Mouse (Mus musculus) embryonic facial prominence, embryonic 14.5 days (tissue): Measurements from ENCODE around the gene Tmc8. TPM values are rescaled to one million over a fixed set of nuclear protein-coding genes. Genes with fewer than 3 reads are reported as not detected.

Experiments
- ATAC-seq: fragments of 200-750 bp; cut with Nextera tagmentation; 2 replicates; pipeline ENCODE4 v1.8.0; 2017; ENCODE audit warnings: low read depth, moderate number of reproducible peaks, moderate TSS enrichment
- DNase-seq: peaks from one replicate; pipeline ENCODE4 v3.0.0-alpha.2; 2015; ENCODE audit warnings: low spot score
- H3K27ac ChIP-seq: fragments of 300-500 bp; sonication (generic); replicated peaks from 2 replicates; pipeline ENCODE4 v1.5.1; 2014; ENCODE audit warnings: low read depth, mild to moderate bottlenecking, low read length, moderate library complexity
- H3K27me3 ChIP-seq: fragments of 300-500 bp; sonication (generic); replicated peaks from 2 replicates; pipeline ENCODE4 v1.6.1; 2014; ENCODE audit warnings: low read length; ENCODE audit not compliant: control insufficient read depth, insufficient read depth
- H3K36me3 ChIP-seq: fragments of 300-500 bp; sonication (generic); 2 replicates; pipeline ENCODE4 v1.6.1; 2014; ENCODE audit warnings: low read length, mixed read lengths; ENCODE audit not compliant: control insufficient read depth, insufficient read depth
- H3K4me1 ChIP-seq: fragments of 300-500 bp; sonication (generic); 2 replicates; pipeline ENCODE4 v1.6.1; 2014; ENCODE audit warnings: antibody characterized with exemption, low read length; ENCODE audit not compliant: control insufficient read depth, insufficient read depth
- H3K4me2 ChIP-seq: fragments of 300-500 bp; sonication (generic); 2 replicates; pipeline ENCODE4 v1.6.1; 2014; ENCODE audit warnings: low read depth, mild to moderate bottlenecking, low read length, moderate library complexity, mixed read lengths
- H3K4me3 ChIP-seq: fragments of 300-500 bp; sonication (generic); 2 replicates; pipeline ENCODE4 v1.5.1; 2014; ENCODE audit warnings: low read depth, mild to moderate bottlenecking, low read length
- H3K9ac ChIP-seq: fragments of 300-500 bp; sonication (generic); 2 replicates; pipeline ENCODE4 v1.6.1; 2014; ENCODE audit warnings: low read depth, mild to moderate bottlenecking, low read length, moderate library complexity, mixed read lengths
- H3K9me3 ChIP-seq: fragments of 300-500 bp; sonication (generic); 2 replicates; pipeline ENCODE4 v1.6.1; 2016; ENCODE audit warnings: low read length; ENCODE audit not compliant: control insufficient read depth
- WGBS: fragments of 180-500 bp; shearing (Covaris S2); extraction: QIAGEN DNeasy Blood & Tissue Kit; methylation state at CpG from one replicate; pipeline ENCODE4 v1.1.7; 2014; 5-methylcytosine and 5-hydroxymethylcytosine counted together
- polyA plus RNA-seq: library from polyadenylated mRNA; unstranded; fragments of >200 nt; fragmentation: Nextera tagmentation; extraction: Ambion mirVana; gene quantifications from 2 replicates; pipeline ENCODE4 v1.2.1, GENCODE M21; 2014

Gene Tmc8
- 1.1 and 1.3 TPM in 2 replicates for polyA plus RNA-seq

DNA sequence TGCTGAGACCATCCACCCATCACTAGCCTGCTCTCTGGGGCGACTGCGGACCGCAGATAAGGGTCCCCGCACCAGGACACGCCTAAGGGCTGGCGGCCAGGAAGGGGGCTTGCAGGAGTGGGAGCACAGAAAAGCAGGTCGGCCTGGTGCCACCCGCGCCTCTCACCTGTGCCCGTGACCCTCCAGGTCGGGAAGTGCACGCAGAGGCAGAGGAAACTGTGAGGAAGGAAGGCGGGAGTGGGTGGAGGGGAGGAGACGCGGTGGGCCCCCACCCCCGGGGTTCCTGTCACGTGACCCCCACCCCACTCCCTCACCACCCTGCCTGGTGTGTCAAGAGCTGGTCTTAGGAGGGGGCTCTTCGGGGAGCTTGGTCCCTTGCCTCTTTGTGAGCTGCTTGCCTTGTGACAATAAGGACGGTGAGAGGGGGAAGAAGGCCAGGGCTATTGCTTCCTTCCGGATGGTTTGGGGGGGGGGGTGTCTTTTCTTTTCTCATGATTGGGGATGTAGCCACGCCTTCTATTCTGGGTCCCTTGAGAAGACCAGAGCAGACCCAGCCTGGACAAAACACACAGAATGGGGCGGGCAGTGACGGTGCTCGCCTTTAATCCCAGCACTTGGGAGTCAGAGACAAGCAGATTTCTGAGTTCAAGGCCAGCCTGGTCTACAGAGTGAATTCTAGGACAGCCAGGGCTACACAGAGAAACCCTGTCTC lies at the start of gene Tmc8, which contains the start of gene Tmc6:
Gene Tmc8, plus strand, starts transcription at position 84 of the 712 bp plus-strand sequence.
Gene Tmc6, minus strand, starts transcription at position 206 of the 712 bp plus-strand sequence.
- H3K27me3 ChIP-seq = peaks cover 4% of the 10 kb centered on the region; the same call in 1 of the 2 replicates
- H3K4me1 ChIP-seq = peaks cover 33% of the 10 kb centered on the region
- ATAC-seq (no peak), DNase-seq (no peak)
- H3K9ac ChIP-seq = peak within 1 kb of the TSS; percentile 53
- no peaks in the 10 kb centered on the region for H3K9me3 ChIP-seq
- peak within 1 kb of the TSS; percentile 51 for H3K4me3 ChIP-seq
- no peaks in the 10 kb centered on the region for H3K36me3 ChIP-seq
- peak within 1 kb of the TSS; percentile 96 for H3K4me2 ChIP-seq
- H3K27ac ChIP-seq = peak within 1 kb of the TSS; percentile 77
- 50% methylated on average over 13 of the region's 24 CpGs for WGBS

DNA sequence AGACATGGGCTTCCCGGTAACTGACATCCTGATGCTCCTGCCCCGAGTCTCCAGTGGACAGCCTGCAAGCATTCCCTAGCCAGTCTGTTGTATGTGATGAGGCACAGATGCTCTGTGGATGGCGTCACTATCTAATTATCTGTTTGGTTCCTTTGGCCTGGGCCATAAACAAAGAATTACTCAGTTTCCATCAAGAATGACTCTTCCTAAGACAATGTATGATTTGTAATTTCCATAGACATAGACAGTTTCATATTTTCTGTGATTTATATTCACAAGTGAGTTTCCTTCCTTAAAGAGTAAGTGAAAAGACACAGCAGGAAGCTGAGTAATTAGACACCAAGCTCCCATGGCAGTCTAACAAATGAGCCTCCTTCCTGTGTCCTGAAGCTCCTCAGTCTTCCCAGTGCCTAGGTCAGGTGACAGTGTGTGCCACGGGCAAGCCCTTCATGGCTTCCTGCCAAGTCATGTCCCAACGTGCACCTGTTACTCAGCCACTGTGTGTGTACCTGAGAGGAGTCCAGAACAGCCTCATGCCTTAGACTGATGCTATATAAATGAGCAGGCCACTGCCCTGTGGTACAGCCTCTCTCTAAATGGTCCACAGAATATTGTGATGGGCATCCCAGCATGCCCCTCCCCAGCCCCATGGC lies 45.7 kb upstream of the Tmc8 start:
- Histone ChIP-seq H3K36me3 (peaks cover 81% of the 10 kb centered on the region), H3K27ac (no peak overlapping the region), H3K9ac (no peak overlapping the region), H3K9me3 (no peaks in the 10 kb centered on the region), H3K4me3 (no peak overlapping the region), H3K27me3 (no peaks in the 10 kb centered on the region), H3K4me1 (no peaks in the 10 kb centered on the region), H3K4me2 (no peak overlapping the region)
- peak; percentile 60 for DNase-seq
- WGBS = 61% methylated on average over 5 of the region's 5 CpGs
- ATAC-seq = peak; percentile 50; the same call in 1 of the 2 replicates

DNA sequence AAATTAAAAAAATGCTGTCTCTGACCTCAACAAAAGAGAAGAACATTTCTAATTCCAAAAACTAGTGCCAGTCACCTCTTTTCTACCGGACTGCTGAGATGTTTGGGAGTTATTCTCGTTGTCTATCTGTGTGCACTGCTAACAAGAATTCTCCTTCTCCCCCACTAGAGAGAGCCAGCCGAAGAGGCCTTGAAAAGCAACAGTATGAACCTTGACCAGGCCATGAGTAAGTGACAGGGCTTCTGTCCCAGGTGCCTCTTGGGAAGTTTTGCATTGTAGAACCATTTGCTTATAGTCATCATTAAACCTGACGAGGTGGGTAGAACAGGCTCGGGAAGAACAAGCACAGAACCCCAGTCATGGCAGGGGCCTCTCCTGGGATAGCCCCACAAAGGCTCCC lies 43.8 kb upstream of the Tmc8 start:
- ATAC-seq = no peak
- Histone ChIP-seq H3K4me1 (peaks cover under 1% of the 10 kb centered on the region; the same call in 1 of the 2 replicates), H3K9ac (no peak overlapping the region), H3K27me3 (no peaks in the 10 kb centered on the region), H3K4me2 (no peak overlapping the region), H3K27ac (no peak overlapping the region), H3K36me3 (peaks cover 91% of the 10 kb centered on the region), H3K4me3 (no peak overlapping the region), H3K9me3 (no peaks in the 10 kb centered on the region)
- no peak for DNase-seq
- WGBS = 82% methylated on average over 5 of the region's 5 CpGs

DNA sequence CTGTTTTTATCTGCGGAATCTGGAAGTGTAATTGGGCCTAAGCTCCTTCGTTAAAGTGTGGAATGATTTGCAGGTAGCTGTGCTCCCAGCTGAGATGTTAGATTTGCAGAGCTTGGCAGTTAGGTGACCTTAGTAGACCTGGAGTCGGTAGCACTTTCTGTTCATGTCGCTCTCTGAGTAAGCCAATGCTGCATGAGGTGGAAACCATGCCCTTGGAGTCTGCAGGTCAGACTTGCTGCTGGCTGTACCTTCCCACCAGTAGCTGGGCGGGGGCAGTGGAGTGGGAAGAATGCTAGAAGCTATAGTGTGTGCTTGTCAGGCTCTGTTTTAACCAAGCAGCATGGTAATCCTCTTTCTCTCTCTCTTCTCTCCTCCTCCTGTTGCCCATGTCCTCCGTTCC lies 40.7 kb upstream of the Tmc8 start:
- Histone ChIP-seq H3K27me3 (no peaks in the 10 kb centered on the region), H3K4me3 (no peak overlapping the region), H3K4me1 (peaks cover 3% of the 10 kb centered on the region; the same call in 1 of the 2 replicates), H3K36me3 (peaks cover 99% of the 10 kb centered on the region), H3K27ac (no peak overlapping the region), H3K9ac (no peak overlapping the region), H3K4me2 (no peak overlapping the region), H3K9me3 (no peaks in the 10 kb centered on the region)
- DNase-seq (no peak), ATAC-seq (no peak)
- WGBS = 85% methylated on average over 6 of the region's 6 CpGs

DNA sequence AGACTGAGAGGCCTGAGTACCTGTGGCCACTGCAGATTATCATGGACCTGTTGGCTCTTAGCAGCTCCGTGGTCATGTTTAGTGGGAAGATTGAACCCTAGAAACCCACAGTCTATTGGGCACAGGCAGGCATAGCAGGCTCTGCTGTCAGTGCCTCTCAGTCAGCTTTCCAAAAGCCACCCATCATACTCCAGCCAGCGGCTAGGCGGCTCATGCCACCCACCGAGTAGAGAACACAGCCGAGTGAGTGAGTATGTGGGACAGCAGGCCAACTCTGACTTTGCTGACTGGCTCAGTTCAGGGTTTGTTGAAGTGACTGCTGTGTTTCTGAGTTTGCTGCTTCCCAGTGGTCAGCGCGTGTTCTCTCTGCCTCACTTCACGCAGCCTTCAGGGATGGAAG lies 39.6 kb upstream of the Tmc8 start:
- DNase-seq (no peak), ATAC-seq (no peak)
- H3K4me2 ChIP-seq = no peak overlapping the region
- no peak overlapping the region for H3K27ac ChIP-seq
- peaks cover 3% of the 10 kb centered on the region; the same call in 1 of the 2 replicates for H3K4me1 ChIP-seq
- no peaks in the 10 kb centered on the region for H3K9me3 ChIP-seq
- no peaks in the 10 kb centered on the region for H3K27me3 ChIP-seq
- H3K4me3 ChIP-seq = no peak overlapping the region
- no peak overlapping the region for H3K9ac ChIP-seq
- 79% methylated on average over 8 of the region's 8 CpGs for WGBS
- peaks cover 99% of the 10 kb centered on the region for H3K36me3 ChIP-seq

DNA sequence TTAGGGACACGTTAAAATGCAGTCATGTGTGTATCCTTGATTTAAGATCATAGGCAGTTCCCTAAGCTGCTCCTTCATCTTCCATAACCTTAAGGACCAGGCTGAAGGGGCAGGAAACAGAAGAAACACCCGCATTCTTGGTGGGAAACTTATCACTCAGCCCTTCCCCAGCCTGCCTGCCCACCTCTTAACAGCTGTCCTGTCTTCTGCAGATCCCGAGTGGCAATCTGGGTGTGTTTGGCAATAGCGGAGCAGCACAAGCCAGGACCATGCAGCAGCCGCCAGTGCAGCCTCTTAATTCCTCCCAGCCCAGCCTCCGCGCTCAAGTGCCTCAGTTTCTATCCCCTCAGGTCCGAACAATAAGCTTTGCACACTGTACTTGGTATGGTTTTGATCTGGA lies 39.2 kb upstream of the Tmc8 start:
- H3K4me3 ChIP-seq = no peak overlapping the region
- no peak for DNase-seq
- 73% methylated on average over 8 of the region's 8 CpGs for WGBS
- no peak overlapping the region for H3K27ac ChIP-seq
- no peaks in the 10 kb centered on the region for H3K27me3 ChIP-seq
- H3K4me1 ChIP-seq = peaks cover 3% of the 10 kb centered on the region; the same call in 1 of the 2 replicates
- no peak overlapping the region for H3K9ac ChIP-seq
- no peak for ATAC-seq
- no peaks in the 10 kb centered on the region for H3K9me3 ChIP-seq
- peaks cover 99% of the 10 kb centered on the region for H3K36me3 ChIP-seq
- H3K4me2 ChIP-seq = no peak overlapping the region

DNA sequence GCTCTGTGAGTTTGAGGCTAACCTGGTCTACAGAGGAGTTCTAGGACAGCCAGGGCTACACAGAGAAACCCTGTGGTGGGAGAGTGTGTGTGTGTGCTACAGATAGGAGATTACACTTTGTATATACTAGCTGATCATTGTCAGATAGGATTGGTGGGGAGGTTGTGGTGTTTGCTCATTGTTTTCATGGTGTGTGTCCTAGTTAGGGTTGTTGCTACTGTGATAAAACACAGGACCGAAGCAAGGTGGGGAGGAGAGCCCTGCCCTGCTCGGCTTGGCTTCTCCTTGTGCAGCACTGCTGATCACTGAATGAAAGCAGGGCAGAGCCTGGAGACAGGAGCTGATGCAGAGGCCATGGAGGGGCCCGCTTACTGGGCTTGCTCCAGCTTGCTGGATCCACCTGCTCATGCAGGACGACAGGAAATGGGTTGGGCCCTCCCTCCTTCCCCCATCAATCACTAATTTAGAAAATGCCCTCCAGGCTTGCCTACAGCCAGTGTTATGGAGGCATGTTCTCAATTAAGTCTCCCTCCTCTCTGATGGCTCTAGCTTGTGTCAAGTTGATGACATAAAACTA lies 38.3 kb upstream of the Tmc8 start:
- Histone ChIP-seq H3K9ac (no peak overlapping the region), H3K4me1 (peaks cover 3% of the 10 kb centered on the region; the same call in 1 of the 2 replicates), H3K36me3 (peaks cover 99% of the 10 kb centered on the region), H3K4me3 (no peak overlapping the region), H3K27ac (no peak overlapping the region), H3K27me3 (no peaks in the 10 kb centered on the region), H3K4me2 (no peak overlapping the region), H3K9me3 (no peaks in the 10 kb centered on the region)
- peak; percentile 24 for DNase-seq
- no peak for ATAC-seq
- WGBS = 33% methylated on average over 4 of the region's 4 CpGs

DNA sequence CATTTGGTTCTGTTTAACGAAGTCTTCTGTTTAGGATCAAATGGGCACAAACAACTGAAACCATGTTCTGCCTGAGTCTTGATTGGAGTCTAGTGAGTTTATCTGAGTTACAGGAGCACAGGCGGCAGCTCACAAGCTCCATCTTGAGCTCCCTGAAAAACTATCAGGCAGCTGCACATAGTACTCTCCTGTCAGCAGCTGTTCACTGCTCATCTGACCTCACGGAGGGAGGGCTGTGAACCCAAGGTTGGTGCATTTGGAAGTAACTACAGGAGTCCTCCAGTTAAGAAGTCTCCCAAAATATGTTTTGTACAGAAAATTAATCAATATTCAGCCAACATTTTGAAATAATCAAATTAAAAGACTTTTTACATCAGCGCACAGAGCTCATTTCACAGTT lies 33.2 kb upstream of the Tmc8 start:
- H3K36me3 ChIP-seq = peaks cover 98% of the 10 kb centered on the region

More for the DNA sequence above, 33.2 kb upstream of the Tmc8 start:
- Histone ChIP-seq H3K4me1 (no peaks in the 10 kb centered on the region), H3K27me3 (no peaks in the 10 kb centered on the region), H3K9ac (no peak overlapping the region), H3K4me2 (no peak overlapping the region), H3K27ac (no peak overlapping the region), H3K4me3 (no peak overlapping the region), H3K9me3 (no peaks in the 10 kb centered on the region)
- DNase-seq = peak; percentile 40
- WGBS = 72% methylated on average over 4 of the region's 4 CpGs
- ATAC-seq = peak; percentile 47; the same call in 1 of the 2 replicates
